Mouse (Mus musculus) heart, embryonic 16.5 days (tissue): ENCODE data around the gene Lin28b. TPM values are rescaled to one million over a fixed set of nuclear protein-coding genes. Genes with fewer than 3 reads are reported as not detected.
A peak's percentile ranks its signal among the peaks of the same experiment; 100 is the strongest.

Experiments used
- ATAC-seq: fragments of 200-750 bp; cut with Nextera tagmentation; replicated peaks from 2 replicates; pipeline ENCODE4 v1.8.0; 2017; ENCODE audit warnings: moderate number of reproducible peaks; ENCODE audit not compliant: insufficient read depth, low FRiP score; ENCODE audit errors: extremely low read depth
- H3K27ac ChIP-seq: fragments of 300-500 bp; sonication (generic); 2 replicates; pipeline ENCODE4 v1.5.1; 2014; ENCODE audit warnings: mild to moderate bottlenecking, low read length, control low read depth, moderate library complexity
- H3K27me3 ChIP-seq: fragments of 300-500 bp; sonication (generic); 2 replicates; pipeline ENCODE4 v1.6.1; 2014; ENCODE audit warnings: low read length, mixed read lengths; ENCODE audit not compliant: control insufficient read depth, insufficient read depth
- H3K36me3 ChIP-seq: fragments of 300-500 bp; sonication (generic); 2 replicates; pipeline ENCODE4 v1.6.1; 2014; ENCODE audit not compliant: control insufficient read depth, insufficient read depth
- H3K4me1 ChIP-seq: fragments of 300-500 bp; sonication (generic); 2 replicates; pipeline ENCODE4 v1.6.1; 2014; ENCODE audit warnings: low read length, mixed read lengths; ENCODE audit not compliant: control insufficient read depth, insufficient read depth
- H3K4me2 ChIP-seq: fragments of 300-500 bp; sonication (generic); 2 replicates; pipeline ENCODE4 v1.6.1; 2014; ENCODE audit warnings: low read depth, mild to moderate bottlenecking, control low read depth, low read length
- H3K4me3 ChIP-seq: fragments of 300-500 bp; sonication (generic); 2 replicates; pipeline ENCODE4 v1.5.1; 2014; ENCODE audit warnings: mild to moderate bottlenecking, control low read depth, low read length
- H3K9ac ChIP-seq: fragments of 300-500 bp; sonication (generic); 2 replicates; pipeline ENCODE4 v1.6.1; 2014; ENCODE audit warnings: low read length, control low read depth
- H3K9me3 ChIP-seq: fragments of 300-500 bp; sonication (generic); replicated peaks from 2 replicates; pipeline ENCODE4 v1.6.1; 2016; ENCODE audit warnings: low read length; ENCODE audit not compliant: control insufficient read depth
- WGBS: fragments of 180-500 bp; shearing (Covaris S2); extraction: QIAGEN DNeasy Blood & Tissue Kit; methylation state at CpG from one replicate; pipeline ENCODE4 v1.1.7; 2014; 5-methylcytosine and 5-hydroxymethylcytosine counted together
- polyA plus RNA-seq: library from polyadenylated mRNA; unstranded; fragments of >200 nt; fragmentation: Nextera tagmentation; extraction: Ambion mirVana; gene quantifications from 2 replicates; pipeline ENCODE4 v1.2.1, GENCODE M21; 2015

Gene Lin28b
- polyA plus RNA-seq, 1 experiment from 2014 or later = 3.6 TPM

DNA sequence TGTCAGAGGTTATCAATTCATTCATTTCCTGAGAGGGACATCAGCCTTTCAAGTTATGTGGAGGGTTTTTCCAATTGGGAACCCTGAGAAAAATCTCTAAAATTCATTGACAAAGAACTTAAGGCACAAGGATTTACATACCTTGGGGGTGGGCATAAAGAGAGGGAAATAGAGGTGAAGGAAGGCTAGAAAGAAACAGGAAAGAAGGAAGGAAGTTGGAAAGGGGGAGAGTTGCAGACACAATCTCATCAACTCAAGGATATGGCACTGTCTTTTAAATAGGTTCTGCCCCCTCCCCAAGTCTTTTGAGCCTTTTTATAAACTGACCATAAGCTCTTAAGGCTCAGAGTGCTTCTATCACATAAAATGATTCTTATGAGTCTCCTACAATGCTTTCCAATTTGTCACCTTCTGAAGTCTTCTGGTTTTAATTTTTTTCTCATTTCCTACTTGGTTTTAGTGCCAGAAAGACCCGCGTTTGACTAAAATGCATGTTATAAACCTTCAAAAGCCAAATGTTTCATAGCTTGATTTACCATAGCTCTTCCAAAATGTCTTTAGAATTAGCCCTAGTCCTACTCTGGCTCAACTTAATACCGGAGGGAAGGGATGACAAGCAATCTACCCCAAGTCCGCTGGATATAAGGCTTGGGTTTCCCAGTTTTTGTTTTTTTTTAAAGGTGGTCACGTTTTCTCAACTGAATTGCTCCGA, 13.6 kb downstream of the Lin28b start:
- 16% methylated on average over 6 of the region's 6 CpGs for WGBS
- no peaks in the 10 kb centered on the region for H3K36me3 ChIP-seq
- H3K4me2 ChIP-seq = peak overlapping the region; percentile 79
- H3K4me3 ChIP-seq = peak overlapping the region; percentile 60; the same call in 1 of the 2 replicates
- 0 out of 2 replicates have a peak, but pooled peaks cover 4% of the 10 kb centered on the region for H3K27me3 ChIP-seq
- no peak for ATAC-seq
- 0 out of 2 replicates have a peak overlapping the region, but pooled peaks have one; percentile 0 for H3K9ac ChIP-seq
- 0 out of 2 replicates have a peak, but pooled peaks cover 3% of the 10 kb centered on the region for H3K4me1 ChIP-seq
- no peaks in the 10 kb centered on the region for H3K9me3 ChIP-seq
- H3K27ac ChIP-seq = no peak overlapping the region

DNA sequence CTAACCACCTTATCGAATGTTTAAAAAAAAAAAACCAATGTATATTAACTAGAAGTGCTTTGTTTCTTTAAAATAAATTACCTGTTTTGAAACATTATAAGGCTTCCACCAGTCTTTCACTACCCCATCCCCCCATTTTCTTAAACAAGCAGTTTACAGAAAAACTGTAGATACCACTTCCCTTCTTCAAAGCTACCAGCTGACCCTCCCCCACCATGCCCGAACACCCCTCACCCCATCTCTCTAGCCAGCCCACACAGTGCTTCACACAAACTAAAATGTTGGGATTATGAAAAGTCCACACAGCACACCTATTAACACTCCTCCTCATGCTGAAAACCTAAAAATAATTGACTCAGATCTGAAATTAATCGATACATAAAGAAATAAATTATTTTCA, 14.9 kb downstream of the Lin28b start:
- Histone ChIP-seq H3K4me2 (peak overlapping the region; percentile 53; the same call in 1 of the 2 replicates), H3K4me3 (no peak overlapping the region), H3K9me3 (no peaks in the 10 kb centered on the region), H3K4me1 (0 out of 2 replicates have a peak, but pooled peaks cover 3% of the 10 kb centered on the region), H3K9ac (no peak overlapping the region), H3K27me3 (0 out of 2 replicates have a peak, but pooled peaks cover 4% of the 10 kb centered on the region), H3K27ac (no peak overlapping the region), H3K36me3 (no peaks in the 10 kb centered on the region)
- WGBS = 42% methylated on average over 3 of the region's 3 CpGs
- no peak for ATAC-seq

DNA sequence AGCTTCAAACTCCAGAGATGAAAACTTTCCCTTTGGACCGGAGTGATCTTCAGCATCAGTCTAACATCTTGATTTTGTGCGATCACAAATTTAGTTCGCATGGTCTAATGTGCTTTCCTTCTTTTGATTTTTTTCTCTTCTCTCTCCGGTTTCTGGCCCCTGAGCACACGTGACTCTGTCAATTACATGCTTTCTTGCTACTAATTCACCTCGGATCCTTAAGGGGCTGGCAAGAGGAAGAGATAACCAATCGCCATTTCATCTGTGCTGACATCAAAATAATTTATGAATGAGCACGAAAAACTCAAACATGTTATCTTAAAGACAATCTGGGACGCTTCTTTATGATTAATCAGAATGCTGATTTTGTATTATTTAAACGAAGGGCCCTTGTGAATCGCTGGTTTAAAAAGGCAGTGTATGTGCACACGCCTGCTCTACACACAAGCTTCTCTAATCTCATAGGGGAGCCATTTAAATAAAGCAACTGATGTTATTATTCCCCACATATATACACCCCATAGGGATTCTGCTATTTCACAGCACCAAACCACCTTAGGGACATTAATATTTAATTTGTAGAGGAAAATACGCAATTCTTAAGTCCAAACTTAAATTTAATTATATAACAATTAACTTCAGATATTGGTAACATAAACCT, 16.0 kb downstream of the Lin28b start:
- 3% methylated on average over 13 of the region's 13 CpGs for WGBS
- peak overlapping the region; percentile 87 for H3K27ac ChIP-seq
- 0 out of 2 replicates have a peak, but pooled peaks cover 3% of the 10 kb centered on the region for H3K4me1 ChIP-seq
- ATAC-seq = 0 out of 2 replicates have a peak, but pooled peaks have one; percentile 49
- peak overlapping the region; percentile 80 for H3K9ac ChIP-seq
- H3K36me3 ChIP-seq = no peaks in the 10 kb centered on the region
- H3K4me2 ChIP-seq = peak overlapping the region; percentile 79
- H3K4me3 ChIP-seq = peak overlapping the region; percentile 70
- H3K9me3 ChIP-seq = no peaks in the 10 kb centered on the region
- 0 out of 2 replicates have a peak, but pooled peaks cover 4% of the 10 kb centered on the region for H3K27me3 ChIP-seq

DNA sequence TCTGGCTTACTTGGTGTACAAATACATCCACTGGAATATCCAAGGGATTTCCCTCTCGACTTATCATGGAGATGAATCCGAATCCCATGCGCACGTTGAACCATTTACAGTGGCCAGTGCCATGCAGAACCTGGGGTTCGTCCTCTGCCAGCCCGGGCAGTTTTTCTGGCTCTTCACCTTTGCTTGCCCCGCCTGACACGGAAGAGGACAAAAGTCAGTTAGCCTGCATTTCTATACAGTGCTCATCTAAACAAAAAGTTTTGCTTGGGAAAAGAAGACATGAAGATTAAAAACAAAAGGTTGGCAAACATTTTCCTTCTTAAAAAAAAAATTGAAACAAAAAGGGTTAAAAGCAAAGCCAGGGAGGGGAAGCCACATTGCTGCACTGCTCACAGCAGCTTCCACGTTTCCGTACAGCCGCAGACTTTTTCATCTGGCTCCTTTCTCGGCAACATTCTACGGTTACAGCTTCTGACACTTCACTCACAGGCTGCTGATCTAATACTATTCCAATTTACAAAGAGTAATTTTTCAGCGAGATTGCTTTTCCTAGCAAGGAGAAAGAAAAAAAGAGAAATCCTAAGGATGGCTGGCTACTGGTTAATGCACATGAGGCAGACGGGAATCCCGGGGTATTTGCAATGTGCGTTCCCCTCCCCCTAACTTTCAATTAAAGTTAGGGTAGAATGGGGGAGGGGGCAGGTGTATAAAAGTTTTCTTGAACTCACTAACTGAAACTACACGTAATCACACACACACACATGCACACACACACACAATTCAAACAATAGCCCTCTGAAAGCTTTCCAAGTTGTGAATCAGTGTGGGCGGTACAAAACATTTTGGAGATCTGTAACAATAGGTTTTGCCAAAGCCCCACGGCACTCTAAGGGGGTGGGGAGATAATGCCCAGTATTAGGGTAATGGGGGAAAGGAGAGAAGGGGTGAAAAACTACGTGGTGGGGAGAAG, 16.9 kb downstream of the Lin28b start:
- Histone ChIP-seq H3K36me3 (no peaks in the 10 kb centered on the region), H3K9me3 (no peaks in the 10 kb centered on the region), H3K9ac (peak overlapping the region; percentile 80), H3K27ac (peak overlapping the region; percentile 87), H3K27me3 (0 out of 2 replicates have a peak, but pooled peaks cover 4% of the 10 kb centered on the region), H3K4me3 (peak overlapping the region; percentile 70), H3K4me2 (peak overlapping the region; percentile 79), H3K4me1 (0 out of 2 replicates have a peak, but pooled peaks cover 3% of the 10 kb centered on the region)
- WGBS = under 1% methylated on average over 21 of the region's 21 CpGs
- ATAC-seq = peak; percentile 46

DNA sequence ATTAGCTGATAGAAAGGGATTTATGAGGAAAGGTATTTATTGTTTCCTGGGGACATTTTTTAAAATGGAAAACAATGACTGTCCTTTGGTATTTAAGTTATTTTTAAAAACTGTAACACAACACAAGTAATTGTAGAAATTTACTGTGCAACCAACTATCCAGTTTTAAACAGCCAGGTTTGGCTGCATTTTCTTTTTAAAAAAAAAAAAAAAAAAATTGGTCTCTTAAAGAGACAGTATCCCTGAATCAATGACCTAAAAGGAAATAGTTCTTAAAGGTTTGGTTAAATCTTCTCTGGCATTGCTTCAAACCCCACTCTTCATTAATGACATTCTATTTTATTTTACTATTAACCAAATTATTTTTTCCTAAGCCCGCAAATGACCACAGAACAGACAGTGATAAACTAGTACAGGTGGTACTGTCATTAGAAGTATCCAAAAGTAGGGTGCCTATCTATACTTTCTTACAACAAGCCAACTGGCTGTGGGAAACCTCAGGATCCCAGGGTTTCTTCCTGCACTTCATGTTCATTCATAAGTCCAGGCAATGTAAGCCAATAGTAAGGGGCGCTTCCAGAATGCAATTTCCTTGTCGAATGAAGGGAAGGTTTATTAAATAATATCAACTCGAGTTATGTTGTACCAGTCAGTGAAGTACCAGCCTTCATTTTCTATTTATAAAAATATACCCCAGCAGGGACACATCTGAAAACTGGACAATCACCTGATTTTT, 17.8 kb downstream of the Lin28b start:
- no peaks in the 10 kb centered on the region for H3K9me3 ChIP-seq
- ATAC-seq = no peak
- H3K4me1 ChIP-seq = 0 out of 2 replicates have a peak, but pooled peaks cover 3% of the 10 kb centered on the region
- H3K9ac ChIP-seq = peak overlapping the region; percentile 80
- H3K36me3 ChIP-seq = no peaks in the 10 kb centered on the region
- H3K27ac ChIP-seq = peak overlapping the region; percentile 0; the same call in 1 of the 2 replicates
- peak overlapping the region; percentile 79 for H3K4me2 ChIP-seq
- 0 out of 2 replicates have a peak, but pooled peaks cover 4% of the 10 kb centered on the region for H3K27me3 ChIP-seq
- peak overlapping the region; percentile 70 for H3K4me3 ChIP-seq
- WGBS = 25% methylated on average over 4 of the region's 4 CpGs

GRCm38 (mm10) chr10:45458637-45459036, 27.6 kb downstream of the Lin28b start:
- no peak overlapping the region for H3K9ac ChIP-seq
- no peak overlapping the region for H3K4me3 ChIP-seq
- WGBS = 52% methylated on average over 2 of the region's 2 CpGs
- ATAC-seq = no peak
- H3K9me3 ChIP-seq = no peaks in the 10 kb centered on the region
- no peak overlapping the region for H3K27ac ChIP-seq
- no peak overlapping the region for H3K4me2 ChIP-seq
- H3K36me3 ChIP-seq = no peaks in the 10 kb centered on the region
- H3K4me1 ChIP-seq = no peaks in the 10 kb centered on the region
- H3K27me3 ChIP-seq = no peaks in the 10 kb centered on the region

- H3K4me3 ChIP-seq = no peak overlapping the region
- no peak overlapping the region for H3K27ac ChIP-seq
- no peaks in the 10 kb centered on the region for H3K27me3 ChIP-seq
- no peak overlapping the region for H3K4me2 ChIP-seq
- 50% methylated on average over 2 of the region's 2 CpGs for WGBS
- no peaks in the 10 kb centered on the region for H3K9me3 ChIP-seq
- H3K36me3 ChIP-seq = no peaks in the 10 kb centered on the region
- no peaks in the 10 kb centered on the region for H3K4me1 ChIP-seq
- no peak overlapping the region for H3K9ac ChIP-seq
- no peak for ATAC-seq
Measured at GRCm38 (mm10) chr10:45458074-45458473, 28.1 kb downstream of the Lin28b start.

DNA sequence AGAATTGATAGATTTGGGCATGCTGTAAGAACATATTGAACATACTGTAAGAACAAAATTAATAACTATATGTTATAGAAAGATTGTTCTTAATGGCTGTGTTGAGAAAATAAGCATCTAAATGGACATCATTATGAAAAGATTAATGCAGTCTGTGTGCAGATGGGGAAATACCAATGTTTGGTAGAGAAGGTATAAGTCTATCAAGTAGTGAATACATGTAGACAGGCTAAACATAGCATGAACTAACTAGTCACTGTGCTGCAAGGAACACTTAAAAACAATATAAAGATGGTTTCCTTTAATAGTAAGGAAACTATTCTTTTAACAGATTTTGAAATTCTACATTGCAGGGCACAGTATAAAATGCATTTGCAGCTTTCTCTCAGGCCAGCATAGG, 39.6 kb downstream of the Lin28b start:
- peak overlapping the region; percentile 54 for H3K4me2 ChIP-seq
- no peaks in the 10 kb centered on the region for H3K27me3 ChIP-seq
- peaks cover 5% of the 10 kb centered on the region for H3K4me1 ChIP-seq
- H3K27ac ChIP-seq = no peak overlapping the region
- ATAC-seq = no peak
- H3K9ac ChIP-seq = no peak overlapping the region
- peak overlapping the region; percentile 43 for H3K4me3 ChIP-seq
- no peaks in the 10 kb centered on the region for H3K36me3 ChIP-seq
- no peaks in the 10 kb centered on the region for H3K9me3 ChIP-seq
